Mouse (Mus musculus) liver, postnatal 0 days (tissue): ENCODE data around the gene Fam111a. TPM values are rescaled to one million over a fixed set of nuclear protein-coding genes. Genes with fewer than 3 reads are reported as not detected.
A peak's percentile ranks its signal among the peaks of the same experiment; 100 is the strongest.

ENCODE experiments used
- ATAC-seq: fragments of 200-750 bp; cut with Nextera tagmentation; 2 replicates; pipeline ENCODE4 v1.8.0; 2017; ENCODE audit warnings: mild to moderate bottlenecking, moderate library complexity
- DNase-seq: peaks from one replicate; pipeline ENCODE4 v3.0.0-alpha.2; 2016
- H3K27ac ChIP-seq: fragments of 300-500 bp; sonication (generic); 2 replicates; pipeline ENCODE4 v1.5.1; 2014; ENCODE audit warnings: antibody characterized with exemption, moderate library complexity, mild to moderate bottlenecking, low read depth
- H3K27me3 ChIP-seq: fragments of 300-500 bp; sonication (generic); 2 replicates; pipeline ENCODE4 v1.6.1; 2014; ENCODE audit warnings: low read length, control low read depth, mixed read lengths; ENCODE audit not compliant: insufficient read depth
- H3K36me3 ChIP-seq: fragments of 300-500 bp; sonication (generic); replicated peaks from 2 replicates; pipeline ENCODE4 v1.6.1; 2014; ENCODE audit warnings: mild to moderate bottlenecking, control low read depth, low read length, moderate library complexity, mixed read lengths; ENCODE audit not compliant: insufficient read depth
- H3K4me1 ChIP-seq: fragments of 300-500 bp; sonication (generic); 2 replicates; pipeline ENCODE4 v1.6.1; 2014; ENCODE audit warnings: antibody characterized with exemption, mild to moderate bottlenecking, control low read depth; ENCODE audit not compliant: insufficient read depth
- H3K4me2 ChIP-seq: fragments of 300-500 bp; sonication (generic); 2 replicates; pipeline ENCODE4 v1.6.1; 2014; ENCODE audit warnings: low read depth, mild to moderate bottlenecking, low read length, moderate library complexity, mixed read lengths
- H3K4me3 ChIP-seq: fragments of 300-500 bp; sonication (generic); 2 replicates; pipeline ENCODE4 v1.5.1; 2014; ENCODE audit warnings: low read depth, low read length
- H3K9ac ChIP-seq: fragments of 300-500 bp; sonication (generic); replicated peaks from 2 replicates; pipeline ENCODE4 v1.6.1; 2014; ENCODE audit warnings: mild to moderate bottlenecking, moderate library complexity
- H3K9me3 ChIP-seq: fragments of 300-500 bp; sonication (generic); 2 replicates; pipeline ENCODE4 v1.6.1; 2016; ENCODE audit warnings: mild to moderate bottlenecking, control low read depth, low read length, mixed read lengths
- CTCF ChIP-seq: sonication (generic); IDR thresholded peaks from 2 replicates; pipeline ENCODE4 v1.5.1; 2016; ENCODE audit warnings: antibody characterized with exemption, low read depth
- EP300 ChIP-seq: IDR thresholded peaks from 2 replicates; pipeline ENCODE4 v1.6.1; 2016; ENCODE audit warnings: antibody characterized with exemption, low read depth, mild to moderate bottlenecking
- WGBS: fragments of 180-500 bp; shearing (Covaris S2); extraction: QIAGEN DNeasy Blood & Tissue Kit; methylation state at CpG from one replicate; pipeline ENCODE4 v1.1.7; 2014; ENCODE audit not compliant: insufficient replicate concordance; 5-methylcytosine and 5-hydroxymethylcytosine counted together
- polyA plus RNA-seq: library from polyadenylated mRNA; unstranded; fragments of >200 nt; fragmentation: Nextera tagmentation; extraction: Ambion mirVana; gene quantifications from 2 replicates; pipeline ENCODE4 v1.2.1, GENCODE M21; 2015

The Fam111a gene
- polyA plus RNA-seq, 1 experiment from 2014 or later: 15.4 TPM

GRCm38 (mm10) chr19:12550005-12550942 is 4.7 kb downstream of the Fam111a start:
- Histone ChIP-seq H3K9ac (no peak overlapping the region), H3K27ac (no peak overlapping the region), H3K4me1 (no peaks in the 10 kb centered on the region), H3K4me3 (no peak overlapping the region), H3K4me2 (no peak overlapping the region), H3K27me3 (no peaks in the 10 kb centered on the region), H3K36me3 (no peaks in the 10 kb centered on the region), H3K9me3 (no peaks in the 10 kb centered on the region)
- 73% methylated on average over 5 of the region's 5 CpGs for WGBS
- TF ChIP-seq CTCF (no peak), EP300 (no peak)
- no peak for DNase-seq
- ATAC-seq: no peak

DNA sequence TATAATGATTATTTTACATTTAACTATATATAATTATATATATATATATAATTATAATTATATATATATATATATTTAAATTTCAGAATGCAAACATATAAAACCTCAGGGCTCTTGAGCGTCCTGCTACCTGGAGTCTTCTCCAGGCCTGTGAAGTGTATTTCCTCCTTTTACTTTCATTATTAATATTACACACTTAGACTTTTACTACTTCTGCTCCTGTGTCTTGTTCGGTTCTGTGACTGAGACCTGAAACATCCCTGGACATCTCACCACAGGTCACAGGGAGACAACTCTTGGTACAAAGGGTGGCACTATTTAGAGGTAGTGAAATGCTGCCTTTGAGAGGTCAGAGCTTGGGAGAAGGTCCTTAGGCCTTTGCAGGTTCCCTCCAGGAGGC is 10.8 kb downstream of the Fam111a start:
- ATAC-seq (no peak), DNase-seq (no peak)
- H3K36me3 ChIP-seq: no peaks in the 10 kb centered on the region
- H3K9me3 ChIP-seq: no peaks in the 10 kb centered on the region
- H3K4me1 ChIP-seq: no peaks in the 10 kb centered on the region
- 76% methylated on average over 2 of the region's 2 CpGs for WGBS
- H3K4me3 ChIP-seq: no peak overlapping the region
- no peak overlapping the region for H3K4me2 ChIP-seq
- TF ChIP-seq CTCF (no peak), EP300 (no peak)
- H3K27me3 ChIP-seq: no peaks in the 10 kb centered on the region
- no peak overlapping the region for H3K9ac ChIP-seq
- no peak overlapping the region for H3K27ac ChIP-seq

GRCm38 (mm10) chr19:12558219-12558618 is 12.7 kb downstream of the Fam111a start:
- H3K4me2 ChIP-seq: no peak overlapping the region
- H3K9ac ChIP-seq: no peak overlapping the region
- no peak for TF ChIP-seq EP300
- no peak for TF ChIP-seq CTCF
- no peak overlapping the region for H3K4me3 ChIP-seq
- no peaks in the 10 kb centered on the region for H3K27me3 ChIP-seq
- ATAC-seq (no peak), DNase-seq (no peak)
- H3K27ac ChIP-seq: no peak overlapping the region
- H3K9me3 ChIP-seq: no peaks in the 10 kb centered on the region
- no peaks in the 10 kb centered on the region for H3K36me3 ChIP-seq
- no peaks in the 10 kb centered on the region for H3K4me1 ChIP-seq
- WGBS: 72% methylated on average over 4 of the region's 4 CpGs

DNA sequence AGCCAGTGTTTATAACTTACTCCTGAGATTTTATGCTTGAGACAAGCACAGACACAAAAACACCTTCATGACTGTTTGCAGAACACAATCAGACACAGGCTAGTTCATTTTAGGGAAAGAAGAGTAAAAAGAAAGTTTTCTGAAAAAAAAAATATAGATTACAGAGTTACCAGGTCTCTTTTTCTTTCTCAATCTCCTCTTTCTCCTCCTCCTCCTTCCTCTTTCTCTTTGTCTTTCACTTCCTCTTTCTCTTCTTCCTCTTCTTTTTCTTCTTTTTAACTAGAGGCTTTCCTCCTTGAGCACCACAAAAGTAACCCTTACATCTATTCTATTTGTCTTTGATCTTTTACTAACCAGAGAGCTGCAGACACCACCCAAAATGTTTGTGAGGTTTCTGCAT is 18.7 kb downstream of the Fam111a start:
- Histone ChIP-seq H3K27me3 (no peaks in the 10 kb centered on the region), H3K4me1 (no peaks in the 10 kb centered on the region; the same call in 1 of the 2 replicates), H3K9me3 (no peaks in the 10 kb centered on the region), H3K36me3 (no peaks in the 10 kb centered on the region), H3K4me2 (no peak overlapping the region), H3K27ac (no peak overlapping the region), H3K4me3 (no peak overlapping the region), H3K9ac (no peak overlapping the region)
- TF ChIP-seq EP300: no peak
- no peak for TF ChIP-seq CTCF
- ATAC-seq (no peak), DNase-seq (no peak)

GRCm38 (mm10) chr19:12567011-12567410 is 21.5 kb downstream of the Fam111a start:
- DNase-seq: no peak
- Histone ChIP-seq H3K9ac (no peak overlapping the region), H3K36me3 (no peaks in the 10 kb centered on the region), H3K27ac (peak overlapping the region; percentile 25), H3K4me2 (no peak overlapping the region), H3K9me3 (no peaks in the 10 kb centered on the region), H3K27me3 (no peaks in the 10 kb centered on the region), H3K4me1 (no peaks in the 10 kb centered on the region; the same call in 1 of the 2 replicates), H3K4me3 (no peak overlapping the region)
- ATAC-seq: no peak
- WGBS: 35% methylated on average over 4 of the region's 4 CpGs
- TF ChIP-seq CTCF (no peak), EP300 (no peak)

DNA sequence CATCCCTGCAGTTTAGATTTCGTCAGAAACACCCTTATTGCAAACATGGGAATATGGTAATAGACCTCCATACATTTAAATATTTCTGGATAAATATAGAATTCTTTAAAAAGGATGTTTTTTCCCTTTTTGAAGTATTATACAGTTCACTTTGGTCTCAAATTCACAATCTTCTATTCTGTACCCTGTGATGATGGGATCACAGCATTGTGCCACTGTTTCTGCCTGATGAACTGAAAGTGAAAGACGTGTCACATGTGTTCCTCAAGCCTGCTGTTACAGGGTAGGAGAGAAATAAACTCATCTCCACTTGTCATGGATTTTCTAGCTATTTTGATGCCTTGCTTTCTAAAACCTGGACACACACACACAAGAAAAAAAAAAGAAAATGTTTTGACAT is 25.3 kb downstream of the Fam111a start:
- H3K36me3 ChIP-seq: no peaks in the 10 kb centered on the region
- no peak for ATAC-seq
- peaks cover 10% of the 10 kb centered on the region for H3K4me1 ChIP-seq
- H3K4me3 ChIP-seq: no peak overlapping the region
- DNase-seq: no peak
- no peak overlapping the region; the same call in 1 of the 2 replicates for H3K4me2 ChIP-seq
- H3K27ac ChIP-seq: no peak overlapping the region
- no peaks in the 10 kb centered on the region for H3K27me3 ChIP-seq
- WGBS: 53% methylated on average over 2 of the region's 2 CpGs
- no peaks in the 10 kb centered on the region for H3K9me3 ChIP-seq
- TF ChIP-seq EP300: no peak
- no peak for TF ChIP-seq CTCF
- H3K9ac ChIP-seq: no peak overlapping the region
